Mouse (Mus musculus) liver, embryonic 12.5 days (tissue): ENCODE measurements around the gene Dap. TPM values are rescaled to one million over a fixed set of nuclear protein-coding genes. Genes with fewer than 3 reads are reported as not detected.

ENCODE experiments used
- ATAC-seq: fragments of 200-750 bp; cut with Nextera tagmentation; 2 replicates; pipeline ENCODE4 v1.8.0; 2017; ENCODE audit warnings: moderate number of reproducible peaks, mild to moderate bottlenecking, moderate library complexity
- H3K27ac ChIP-seq: fragments of 300-500 bp; sonication (generic); 2 replicates; pipeline ENCODE4 v1.5.1; 2016; ENCODE audit warnings: mild to moderate bottlenecking
- H3K27me3 ChIP-seq: fragments of 300-500 bp; sonication (generic); replicated peaks from 2 replicates; pipeline ENCODE4 v1.6.1; 2016; ENCODE audit warnings: mild to moderate bottlenecking, moderate library complexity
- H3K36me3 ChIP-seq: fragments of 300-500 bp; sonication (generic); 2 replicates; pipeline ENCODE4 v1.6.1; 2016; ENCODE audit warnings: mild to moderate bottlenecking, moderate library complexity
- H3K4me1 ChIP-seq: fragments of 300-500 bp; sonication (generic); 2 replicates; pipeline ENCODE4 v1.6.1; 2016
- H3K4me2 ChIP-seq: fragments of 300-500 bp; sonication (generic); 2 replicates; pipeline ENCODE4 v1.6.1; 2016; ENCODE audit warnings: mild to moderate bottlenecking, moderate library complexity
- H3K4me3 ChIP-seq: fragments of 300-500 bp; sonication (generic); 2 replicates; pipeline ENCODE4 v1.5.1; 2016; ENCODE audit warnings: mild to moderate bottlenecking, moderate library complexity
- H3K9ac ChIP-seq: fragments of 300-500 bp; sonication (generic); 2 replicates; pipeline ENCODE4 v1.6.1; 2016; ENCODE audit warnings: mild to moderate bottlenecking, moderate library complexity
- H3K9me3 ChIP-seq: fragments of 300-500 bp; sonication (generic); replicated peaks from 2 replicates; pipeline ENCODE4 v1.6.1; 2016; ENCODE audit warnings: mild to moderate bottlenecking, moderate library complexity
- WGBS: fragments of 180-500 bp; shearing (Covaris S2); methylation state at CpG from one replicate; pipeline ENCODE4 v1.1.7; 2016; ENCODE audit not compliant: insufficient replicate concordance; 5-methylcytosine and 5-hydroxymethylcytosine counted together
- polyA plus RNA-seq: library from polyadenylated mRNA; unstranded; fragments of >200 nt; fragmentation: Nextera tagmentation; extraction: Ambion mirVana; gene quantifications from 2 replicates; pipeline ENCODE4 v1.2.1, GENCODE M21; 2016

The Dap gene
- polyA plus RNA-seq, 1 experiment from 2014 or later: 44.3 TPM

DNA sequence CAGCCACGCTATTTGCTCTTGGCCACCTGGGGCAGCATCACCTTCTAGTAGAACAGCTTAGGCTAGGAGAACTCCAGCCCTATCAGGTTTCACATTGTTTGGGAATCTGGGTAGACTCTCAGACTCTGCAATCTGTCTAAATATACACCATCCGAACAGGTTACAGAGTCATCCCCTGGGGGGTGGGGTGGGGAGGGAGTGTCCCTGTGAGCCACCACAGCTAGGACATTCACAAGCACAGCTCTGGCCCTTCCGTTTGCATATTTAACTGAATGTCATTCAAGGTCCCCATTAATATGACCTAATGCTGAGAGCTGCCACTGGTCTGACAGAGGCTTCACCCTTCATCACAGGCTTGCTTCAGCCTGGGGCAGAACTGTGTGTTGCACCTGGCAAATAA is 68.5 kb downstream of the Dap start:
- Histone ChIP-seq H3K27me3 (peaks cover 44% of the 10 kb centered on the region), H3K4me1 (no peaks in the 10 kb centered on the region), H3K9ac (no peak overlapping the region), H3K9me3 (no peaks in the 10 kb centered on the region), H3K4me3 (no peak overlapping the region), H3K4me2 (no peak overlapping the region), H3K27ac (no peak overlapping the region), H3K36me3 (no peaks in the 10 kb centered on the region)
- peak; percentile 18; the same call in 1 of the 2 replicates for ATAC-seq
- 34% methylated on average over 3 of the region's 3 CpGs for WGBS

DNA sequence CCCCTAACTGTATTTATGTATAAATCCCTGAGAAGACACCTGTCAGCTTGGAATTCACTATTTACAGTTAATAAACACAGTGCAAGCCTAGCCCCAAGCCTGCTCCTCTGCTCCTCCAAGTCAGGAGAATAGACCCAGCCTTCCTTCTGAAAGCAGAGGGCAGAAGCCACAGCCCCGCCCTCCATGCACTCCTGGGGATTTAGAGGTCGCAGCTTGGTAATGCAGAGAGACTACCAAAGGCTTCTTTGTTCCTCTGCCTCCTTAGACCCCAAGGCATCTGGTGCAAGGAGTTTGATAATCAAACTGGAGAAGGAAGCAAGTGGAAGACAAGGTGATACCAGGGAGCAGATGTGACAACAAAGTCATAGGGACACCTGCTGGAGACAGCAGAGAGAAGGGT is 70.2 kb downstream of the Dap start:
- H3K4me3 ChIP-seq: no peak overlapping the region
- no peaks in the 10 kb centered on the region for H3K9me3 ChIP-seq
- peaks cover 59% of the 10 kb centered on the region for H3K27me3 ChIP-seq
- 17% methylated on average over 2 of the region's 2 CpGs for WGBS
- H3K9ac ChIP-seq: no peak overlapping the region
- no peak overlapping the region for H3K4me2 ChIP-seq
- no peak overlapping the region for H3K27ac ChIP-seq
- no peaks in the 10 kb centered on the region for H3K36me3 ChIP-seq
- H3K4me1 ChIP-seq: 0 out of 2 replicates have a peak, but pooled peaks cover under 1% of the 10 kb centered on the region
- ATAC-seq: no peak

DNA sequence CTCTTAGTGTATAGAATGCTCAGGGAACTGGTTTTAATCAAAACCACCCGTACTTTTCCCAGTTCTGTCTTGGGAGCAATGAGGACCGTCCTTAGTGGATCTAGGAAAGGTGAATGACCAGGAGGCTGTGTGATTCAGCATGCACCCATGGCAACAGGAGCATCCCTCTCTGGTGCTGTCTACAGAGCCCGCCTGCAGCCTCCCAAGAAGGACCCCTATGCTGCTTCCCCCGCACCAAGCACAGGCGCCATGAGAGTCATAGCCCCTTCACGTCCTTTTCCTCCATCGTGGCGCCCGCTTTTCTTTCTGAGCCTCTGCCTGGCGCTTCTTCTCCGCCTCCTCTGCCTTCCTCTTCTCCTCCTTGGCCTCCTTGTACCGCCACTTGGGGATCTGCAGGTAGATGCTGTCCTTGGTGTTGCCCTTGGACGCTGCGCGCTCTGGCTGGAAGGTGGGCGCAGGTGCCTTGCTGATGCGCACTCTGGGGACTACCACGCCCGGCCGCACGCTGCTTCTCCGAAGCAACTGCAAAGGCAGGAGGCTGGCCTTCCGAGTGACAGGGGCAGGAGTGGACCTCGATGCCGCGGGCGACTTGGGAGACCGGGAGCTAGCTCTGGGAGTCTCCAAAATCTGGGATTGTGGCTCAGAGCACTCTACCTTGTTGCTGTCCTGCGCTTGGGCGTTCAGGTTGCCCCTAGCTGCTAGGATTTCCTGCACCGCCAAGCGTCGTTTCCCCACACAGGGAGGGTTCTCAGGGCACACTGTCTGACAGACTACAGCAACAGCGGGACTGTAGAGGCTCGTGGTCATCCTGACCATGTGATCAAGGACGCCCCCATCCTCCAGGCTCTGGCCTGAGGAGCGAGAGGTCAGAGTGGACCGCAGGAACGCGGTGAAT is 73.0 kb downstream of the Dap start:
- ATAC-seq: no peak
- Histone ChIP-seq H3K4me3 (no peak overlapping the region), H3K36me3 (no peaks in the 10 kb centered on the region), H3K4me2 (peak overlapping the region; percentile 6; the same call in 1 of the 2 replicates), H3K9me3 (no peaks in the 10 kb centered on the region), H3K9ac (no peak overlapping the region), H3K27me3 (peaks cover 59% of the 10 kb centered on the region), H3K27ac (no peak overlapping the region), H3K4me1 (0 out of 2 replicates have a peak, but pooled peaks cover 3% of the 10 kb centered on the region)
- WGBS: 16% methylated on average over 40 of the region's 40 CpGs

DNA sequence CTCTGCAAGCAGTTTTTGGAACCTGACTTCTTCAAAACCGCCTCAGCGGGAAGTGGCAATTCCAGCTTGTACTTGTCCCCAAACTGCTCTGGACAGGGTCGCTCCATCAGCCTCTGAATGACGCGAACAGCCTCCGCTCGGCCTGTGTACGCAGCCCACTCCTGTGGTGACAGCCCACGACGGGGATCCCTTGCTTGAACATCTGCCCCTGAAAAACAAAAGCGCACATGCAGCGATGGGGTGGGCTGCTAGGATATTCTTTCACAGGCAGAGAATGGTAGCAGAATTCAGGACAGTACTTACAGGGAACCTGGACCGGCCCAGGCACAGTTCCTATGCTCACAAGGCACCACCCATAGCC is 73.6 kb downstream of the Dap start:
- no peak overlapping the region for H3K4me3 ChIP-seq
- no peak overlapping the region for H3K27ac ChIP-seq
- no peaks in the 10 kb centered on the region for H3K36me3 ChIP-seq
- no peak overlapping the region for H3K4me2 ChIP-seq
- ATAC-seq: no peak
- 30% methylated on average over 13 of the region's 13 CpGs for WGBS
- no peaks in the 10 kb centered on the region for H3K9me3 ChIP-seq
- 0 out of 2 replicates have a peak, but pooled peaks cover 3% of the 10 kb centered on the region for H3K4me1 ChIP-seq
- peaks cover 59% of the 10 kb centered on the region for H3K27me3 ChIP-seq
- H3K9ac ChIP-seq: no peak overlapping the region

DNA sequence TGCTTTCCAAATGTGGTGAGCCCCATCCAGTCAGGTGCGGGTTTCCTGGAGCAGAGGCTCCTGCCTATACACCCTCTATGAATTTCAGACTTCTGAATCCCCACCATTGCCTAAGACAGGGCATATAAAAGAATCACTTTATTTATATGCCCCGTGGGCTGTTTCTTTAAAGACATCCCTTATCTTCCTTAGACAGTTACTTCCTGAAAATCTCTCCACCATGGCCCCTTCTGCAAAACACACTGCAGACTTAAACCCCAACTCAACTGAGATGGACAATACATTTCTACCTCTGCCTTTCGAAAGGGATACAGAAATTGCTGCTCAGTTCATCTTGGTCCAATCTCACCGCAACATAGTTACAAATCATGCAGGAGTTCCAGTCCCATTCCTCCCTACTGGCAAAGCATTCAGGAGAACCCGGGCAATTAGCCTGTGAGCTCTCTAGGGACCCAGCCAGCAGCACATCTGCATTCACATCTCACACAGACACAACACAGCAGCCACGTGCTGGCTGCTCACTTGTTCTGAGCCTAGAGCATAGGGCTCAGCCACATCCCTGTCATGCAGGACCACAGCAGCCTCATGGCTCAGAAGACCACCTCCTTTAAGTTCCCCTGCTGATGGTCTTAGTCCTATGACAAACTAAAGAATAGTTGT is 75.3 kb downstream of the Dap start:
- 32% methylated on average over 6 of the region's 6 CpGs for WGBS
- Histone ChIP-seq H3K9me3 (no peaks in the 10 kb centered on the region), H3K36me3 (no peaks in the 10 kb centered on the region), H3K27me3 (peaks cover 48% of the 10 kb centered on the region), H3K4me1 (0 out of 2 replicates have a peak, but pooled peaks cover 3% of the 10 kb centered on the region), H3K4me3 (no peak overlapping the region), H3K9ac (no peak overlapping the region), H3K27ac (no peak overlapping the region), H3K4me2 (no peak overlapping the region)
- ATAC-seq: no peak

DNA sequence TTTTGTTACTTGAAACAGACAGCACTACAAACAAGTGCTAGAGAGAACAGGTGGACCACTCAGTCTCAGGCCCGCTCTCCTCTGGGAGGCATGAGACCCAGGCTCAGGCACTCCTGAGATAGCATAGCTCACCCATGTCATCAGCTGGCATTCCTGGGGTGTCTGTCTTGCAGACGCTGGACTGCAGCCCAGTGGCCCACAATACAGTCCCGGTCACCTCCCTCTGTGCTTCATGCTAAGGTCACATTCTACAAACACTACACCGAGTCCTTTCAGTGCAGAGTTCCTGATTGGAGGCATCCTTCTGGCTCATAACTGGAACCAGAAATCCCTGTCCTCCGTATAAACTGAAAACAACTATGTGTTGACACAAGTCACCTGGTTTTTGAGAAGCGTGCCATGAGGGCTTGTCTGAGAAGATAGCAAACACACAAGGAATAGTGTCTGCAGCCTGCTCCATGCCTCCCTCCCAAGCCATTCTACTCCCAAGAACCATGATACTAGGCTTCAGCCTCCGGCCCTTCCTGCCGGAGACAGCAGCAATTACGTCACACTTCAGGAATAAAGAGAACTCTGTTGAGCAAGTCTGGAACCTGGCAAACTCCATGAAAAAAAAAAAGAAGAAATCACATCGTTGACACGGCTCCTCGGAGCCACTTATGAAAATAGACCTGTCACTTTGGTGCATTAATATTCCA is 78.3 kb downstream of the Dap start:
- Histone ChIP-seq H3K36me3 (no peaks in the 10 kb centered on the region), H3K4me2 (no peak overlapping the region), H3K4me1 (0 out of 2 replicates have a peak, but pooled peaks cover 3% of the 10 kb centered on the region), H3K9me3 (no peaks in the 10 kb centered on the region), H3K9ac (no peak overlapping the region), H3K27ac (no peak overlapping the region), H3K27me3 (peaks cover 17% of the 10 kb centered on the region), H3K4me3 (no peak overlapping the region)
- no peak for ATAC-seq
- 65% methylated on average over 12 of the region's 12 CpGs for WGBS

DNA sequence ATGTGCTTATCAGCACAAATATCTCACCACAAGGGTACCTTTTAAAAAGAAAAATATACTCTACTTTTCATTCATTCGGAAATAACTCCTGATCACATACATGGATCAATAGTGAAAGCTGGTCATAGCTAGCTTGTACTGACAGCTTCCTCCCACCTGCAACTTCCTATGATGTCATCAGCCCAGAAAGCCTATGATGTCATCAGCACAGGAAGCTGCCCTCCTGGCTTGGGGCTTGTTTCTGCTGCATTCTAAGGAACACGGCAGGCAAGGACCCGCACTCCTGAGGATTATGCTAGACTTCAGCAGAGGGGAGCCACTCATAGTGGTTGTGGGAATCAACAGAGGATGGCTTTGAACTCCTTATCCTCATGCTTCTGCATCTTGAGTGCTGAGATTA is 80.2 kb downstream of the Dap start:
- Histone ChIP-seq H3K27ac (no peak overlapping the region), H3K4me3 (no peak overlapping the region), H3K9ac (no peak overlapping the region), H3K4me2 (no peak overlapping the region), H3K36me3 (no peaks in the 10 kb centered on the region), H3K9me3 (no peaks in the 10 kb centered on the region), H3K4me1 (0 out of 2 replicates have a peak, but pooled peaks cover 3% of the 10 kb centered on the region), H3K27me3 (no peaks in the 10 kb centered on the region)
- no peak for ATAC-seq
- 52% methylated on average over 3 of the region's 3 CpGs for WGBS

DNA sequence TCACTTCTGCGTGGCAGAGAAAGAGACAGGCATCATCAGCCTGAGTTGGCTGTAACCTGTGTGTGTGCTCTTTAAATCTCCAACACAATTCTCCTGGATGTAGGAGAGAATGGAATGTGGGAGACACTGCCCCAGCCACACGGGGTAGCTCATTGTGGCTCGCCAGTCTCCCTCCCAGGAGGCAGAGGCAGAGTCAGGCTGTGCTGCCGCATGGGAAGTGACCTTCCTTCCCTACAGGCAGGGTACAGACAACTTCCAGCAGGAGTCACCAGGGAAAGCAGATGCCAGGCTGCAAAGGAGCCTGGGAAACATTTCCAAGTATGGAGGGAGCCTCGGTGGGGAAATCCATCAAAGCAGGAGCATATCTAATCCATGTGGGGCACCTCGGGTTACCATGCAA is 81.1 kb downstream of the Dap start:
- Histone ChIP-seq H3K9ac (no peak overlapping the region), H3K4me1 (no peaks in the 10 kb centered on the region), H3K27me3 (no peaks in the 10 kb centered on the region), H3K9me3 (no peaks in the 10 kb centered on the region), H3K4me3 (no peak overlapping the region), H3K27ac (no peak overlapping the region), H3K36me3 (no peaks in the 10 kb centered on the region), H3K4me2 (no peak overlapping the region)
- WGBS: 53% methylated on average over 6 of the region's 6 CpGs
- ATAC-seq: no peak

DNA sequence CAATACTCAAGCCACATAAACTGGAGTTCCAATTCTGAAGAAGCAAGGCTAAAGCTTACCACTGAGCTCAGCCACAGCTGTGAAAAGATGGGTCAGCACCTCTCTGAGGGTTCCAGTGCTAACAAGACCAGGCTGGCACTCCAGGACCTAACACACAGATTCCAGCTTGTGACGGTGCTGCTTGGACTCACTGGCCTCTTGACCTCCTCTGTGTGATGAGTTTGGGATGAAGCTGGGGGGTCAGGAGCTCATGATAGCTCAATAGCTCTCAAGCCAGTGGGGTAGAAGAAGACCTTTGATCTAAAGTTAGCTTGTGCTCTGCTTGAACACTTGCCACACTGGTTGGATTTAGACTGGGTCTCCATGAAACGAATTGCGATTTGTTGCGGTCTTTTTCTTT is 82.6 kb downstream of the Dap start:
- no peak for ATAC-seq
- H3K27me3 ChIP-seq: no peaks in the 10 kb centered on the region
- H3K36me3 ChIP-seq: no peaks in the 10 kb centered on the region
- no peak overlapping the region for H3K9ac ChIP-seq
- no peak overlapping the region for H3K4me2 ChIP-seq
- H3K4me1 ChIP-seq: no peaks in the 10 kb centered on the region
- H3K27ac ChIP-seq: no peak overlapping the region
- 83% methylated on average over 4 of the region's 4 CpGs for WGBS
- H3K9me3 ChIP-seq: no peaks in the 10 kb centered on the region
- no peak overlapping the region for H3K4me3 ChIP-seq

DNA sequence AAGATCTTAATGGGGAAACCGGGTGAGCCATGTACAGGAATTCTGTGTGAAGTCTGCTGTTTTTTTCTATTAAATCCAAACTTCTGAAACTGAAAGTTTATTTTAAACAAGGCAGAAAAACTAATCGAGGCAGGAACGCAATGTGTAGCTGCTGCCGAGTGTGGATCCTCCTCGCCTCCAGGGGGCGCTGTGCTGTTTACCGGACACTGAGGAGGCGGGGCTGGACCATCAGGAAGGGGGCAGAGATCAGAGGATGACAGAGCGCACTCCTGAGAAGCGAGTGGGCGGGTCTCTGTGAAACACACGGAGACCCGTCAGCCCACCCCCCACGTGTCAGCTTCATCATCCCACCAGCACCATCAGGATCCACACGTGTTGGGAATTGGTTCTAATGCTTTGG is 85.4 kb downstream of the Dap start:
- Histone ChIP-seq H3K9ac (no peak overlapping the region), H3K27me3 (no peaks in the 10 kb centered on the region), H3K9me3 (no peaks in the 10 kb centered on the region), H3K4me1 (no peaks in the 10 kb centered on the region), H3K4me2 (no peak overlapping the region), H3K27ac (no peak overlapping the region), H3K36me3 (no peaks in the 10 kb centered on the region), H3K4me3 (no peak overlapping the region)
- WGBS: 56% methylated on average over 15 of the region's 15 CpGs
- no peak for ATAC-seq

DNA sequence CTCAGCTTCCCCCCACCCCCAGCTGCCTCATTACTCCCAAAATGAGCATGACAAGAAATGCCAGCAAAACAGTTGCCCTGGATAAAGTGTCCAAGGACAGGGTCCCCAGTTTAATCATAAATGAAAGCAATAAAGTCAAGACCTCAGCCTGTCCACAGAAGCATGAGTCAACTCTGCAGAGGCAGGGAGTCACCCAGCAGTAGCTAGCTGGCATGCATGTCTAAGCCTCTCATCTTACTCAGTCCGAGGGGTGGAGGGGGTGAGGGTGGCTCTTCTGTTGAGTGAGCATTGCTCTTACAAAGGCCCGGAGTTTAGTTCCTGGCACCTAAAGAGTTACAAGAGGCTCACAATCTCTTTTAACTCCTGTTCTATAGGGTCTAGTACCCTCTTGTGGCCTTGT is 87.9 kb downstream of the Dap start:
- H3K9me3 ChIP-seq: 0 out of 2 replicates have a peak, but pooled peaks cover 2% of the 10 kb centered on the region
- no peak overlapping the region for H3K4me2 ChIP-seq
- H3K27me3 ChIP-seq: no peaks in the 10 kb centered on the region
- no peak for ATAC-seq
- H3K36me3 ChIP-seq: no peaks in the 10 kb centered on the region
- H3K4me1 ChIP-seq: no peaks in the 10 kb centered on the region
- H3K9ac ChIP-seq: no peak overlapping the region
- WGBS: 56% methylated on average over 2 of the region's 2 CpGs
- no peak overlapping the region for H3K4me3 ChIP-seq
- H3K27ac ChIP-seq: no peak overlapping the region
